Mouse (Mus musculus) hindbrain, postnatal 0 days (tissue): ENCODE results near the gene Rufy4. TPM values are rescaled to one million over a fixed set of nuclear protein-coding genes. Genes with fewer than 3 reads are reported as not detected.
"Not testable (repeated sequence)": the region's sequence is repeated elsewhere in the genome, so short reads cannot be mapped to it uniquely, and the experiment has no call there.

Experiments
- ATAC-seq: fragments of 200-750 bp; cut with Nextera tagmentation; 2 replicates; pipeline ENCODE4 v1.8.0; 2017; ENCODE audit warnings: mild to moderate bottlenecking, moderate TSS enrichment, moderate library complexity
- DNase-seq: peaks from one replicate; pipeline ENCODE4 v3.0.0-alpha.2; 2015; ENCODE audit warnings: low spot score
- H3K27ac ChIP-seq: fragments of 300-500 bp; sonication (generic); 2 replicates; pipeline ENCODE4 v1.5.1; 2014; ENCODE audit warnings: mild to moderate bottlenecking
- H3K27me3 ChIP-seq: fragments of 300-500 bp; sonication (generic); 2 replicates; pipeline ENCODE4 v1.6.1; 2014; ENCODE audit warnings: low read length, mixed read lengths; ENCODE audit not compliant: insufficient read depth
- H3K36me3 ChIP-seq: fragments of 300-500 bp; sonication (generic); 2 replicates; pipeline ENCODE4 v1.6.1; 2014; ENCODE audit warnings: low read length, mixed read lengths; ENCODE audit not compliant: insufficient read depth
- H3K4me1 ChIP-seq: fragments of 300-500 bp; sonication (generic); 2 replicates; pipeline ENCODE4 v1.6.1; 2014; ENCODE audit warnings: antibody characterized with exemption, low read length, mixed read lengths; ENCODE audit not compliant: insufficient read depth
- H3K4me2 ChIP-seq: fragments of 300-500 bp; sonication (generic); 2 replicates; pipeline ENCODE4 v1.6.1; 2014; ENCODE audit warnings: low read depth, mild to moderate bottlenecking, low read length, moderate library complexity, mixed read lengths
- H3K4me3 ChIP-seq: fragments of 300-500 bp; sonication (generic); 2 replicates; pipeline ENCODE4 v1.5.1; 2014; ENCODE audit warnings: low read length
- H3K9ac ChIP-seq: fragments of 300-500 bp; sonication (generic); replicated peaks from 2 replicates; pipeline ENCODE4 v1.6.1; 2014; ENCODE audit warnings: mild to moderate bottlenecking, low read length, moderate library complexity, mixed read lengths
- H3K9me3 ChIP-seq: fragments of 300-500 bp; sonication (generic); 2 replicates; pipeline ENCODE4 v1.6.1; 2016; ENCODE audit warnings: low read length, mixed read lengths
- CTCF ChIP-seq: IDR thresholded peaks from 2 replicates; pipeline ENCODE4 v1.5.1; 2016; ENCODE audit warnings: antibody characterized with exemption, control low read depth, low read depth
- WGBS: fragments of 180-500 bp; shearing (Covaris S2); extraction: QIAGEN DNeasy Blood & Tissue Kit; methylation state at CpG from one replicate; pipeline ENCODE4 v1.1.7; 2014; 5-methylcytosine and 5-hydroxymethylcytosine counted together
- polyA plus RNA-seq: library from polyadenylated mRNA; unstranded; fragments of >200 nt; fragmentation: Nextera tagmentation; extraction: Ambion mirVana; gene quantifications from 2 replicates; pipeline ENCODE4 v1.2.1, GENCODE M21; 2015
- total RNA-seq: library from RNA; depleted of rRNA; stranded (reverse); fragments of >200 nt; gene quantifications from 2 replicates; pipeline ENCODE4 v1.2.3, GENCODE M21; 2014

Rufy4 gene
- total and polyA plus RNA-seq, 2 experiments from 2014 or later = 0.10 TPM; not detected in 1

DNA sequence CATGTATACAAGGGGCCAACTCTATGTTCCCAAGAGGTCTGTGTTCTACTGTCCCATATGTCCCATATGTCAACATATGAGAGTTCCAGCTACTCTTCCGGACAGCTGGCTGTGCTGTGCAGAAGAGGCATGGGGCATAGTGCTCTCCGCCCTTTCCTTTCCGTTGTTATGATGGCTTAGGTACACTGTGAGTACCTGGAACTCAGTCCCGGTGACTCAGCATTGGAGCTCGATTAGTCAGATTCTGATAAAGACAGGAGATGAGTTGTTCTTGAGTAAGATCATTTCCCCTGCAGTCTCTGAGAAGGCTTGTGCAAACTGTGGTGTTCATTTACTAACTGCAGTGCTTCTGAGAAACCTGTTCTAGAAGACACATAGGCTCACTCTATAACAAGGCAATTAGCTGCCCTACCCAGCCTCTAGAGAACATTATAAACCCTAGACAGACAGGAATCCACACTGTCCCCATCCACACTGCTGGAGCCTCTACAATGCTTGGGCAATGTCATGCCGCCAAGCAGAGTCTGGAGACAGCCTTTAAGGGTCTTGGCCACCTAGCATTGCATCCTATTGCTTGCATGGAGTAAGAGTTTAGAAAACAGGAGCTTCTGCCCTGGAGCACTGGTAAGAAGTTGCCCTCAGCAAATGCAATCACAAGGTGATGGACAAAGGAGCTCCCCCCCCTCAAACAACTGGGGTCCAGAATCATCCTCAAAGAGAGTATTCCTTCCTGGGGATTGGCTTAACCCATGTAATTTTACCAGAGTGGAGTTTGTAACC lies 24.0 kb downstream of the Rufy4 start:
- H3K9me3 ChIP-seq = no peaks in the 10 kb centered on the region
- DNase-seq (no peak), ATAC-seq (no peak)
- no peak overlapping the region for H3K4me2 ChIP-seq
- no peaks in the 10 kb centered on the region for H3K27me3 ChIP-seq
- H3K9ac ChIP-seq = no peak overlapping the region
- H3K4me3 ChIP-seq = no peak overlapping the region
- no peak overlapping the region for H3K27ac ChIP-seq
- no peaks in the 10 kb centered on the region for H3K4me1 ChIP-seq
- H3K36me3 ChIP-seq = no peaks in the 10 kb centered on the region
- TF ChIP-seq CTCF = no peak
- WGBS = 87% methylated on average over 6 of the region's 6 CpGs

- no peaks in the 10 kb centered on the region for H3K36me3 ChIP-seq
- H3K9ac ChIP-seq = no peak overlapping the region
- no peak overlapping the region for H3K4me2 ChIP-seq
- no peak overlapping the region for H3K4me3 ChIP-seq
- no peaks in the 10 kb centered on the region for H3K4me1 ChIP-seq
- DNase-seq (no peak), ATAC-seq (no peak)
- TF ChIP-seq CTCF = no peak
- no peak overlapping the region for H3K27ac ChIP-seq
- no peaks in the 10 kb centered on the region for H3K27me3 ChIP-seq
- WGBS = 80% methylated on average over 3 of the region's 3 CpGs
- H3K9me3 ChIP-seq = no peaks in the 10 kb centered on the region
Observed at GRCm38 (mm10) chr1:74150101-74150500, 24.8 kb downstream of the Rufy4 start.

GRCm38 (mm10) chr1:74151091-74151490 lies 25.8 kb downstream of the Rufy4 start:
- H3K36me3 ChIP-seq = no peaks in the 10 kb centered on the region
- H3K27me3 ChIP-seq = no peaks in the 10 kb centered on the region
- H3K4me3 ChIP-seq = no peak overlapping the region
- no peak overlapping the region for H3K9ac ChIP-seq
- H3K27ac ChIP-seq = no peak overlapping the region
- DNase-seq (no peak), ATAC-seq (no peak)
- no peaks in the 10 kb centered on the region for H3K9me3 ChIP-seq
- no peak for TF ChIP-seq CTCF
- no peak overlapping the region for H3K4me2 ChIP-seq
- no peaks in the 10 kb centered on the region for H3K4me1 ChIP-seq
- 82% methylated on average over 3 of the region's 3 CpGs for WGBS

- DNase-seq = no peak
- ATAC-seq = no peak
- WGBS = 77% methylated on average over 8 of the region's 8 CpGs
- Histone ChIP-seq H3K4me2 (no peak within 1 kb of the TSS), H3K4me3 (no peak within 1 kb of the TSS), H3K36me3 (no peaks in the 10 kb centered on the region), H3K9ac (no peak within 1 kb of the TSS), H3K9me3 (no peaks in the 10 kb centered on the region), H3K27ac (no peak within 1 kb of the TSS), H3K27me3 (no peaks in the 10 kb centered on the region), H3K4me1 (no peaks in the 10 kb centered on the region)
- no peak for TF ChIP-seq CTCF
Observed at GRCm38 (mm10) chr1:74153461-74154184, 28.3 kb downstream of the Rufy4 start, which contains the start of gene Cxcr2. Gene Cxcr2 (plus strand): TSS chr1:74153989.

DNA sequence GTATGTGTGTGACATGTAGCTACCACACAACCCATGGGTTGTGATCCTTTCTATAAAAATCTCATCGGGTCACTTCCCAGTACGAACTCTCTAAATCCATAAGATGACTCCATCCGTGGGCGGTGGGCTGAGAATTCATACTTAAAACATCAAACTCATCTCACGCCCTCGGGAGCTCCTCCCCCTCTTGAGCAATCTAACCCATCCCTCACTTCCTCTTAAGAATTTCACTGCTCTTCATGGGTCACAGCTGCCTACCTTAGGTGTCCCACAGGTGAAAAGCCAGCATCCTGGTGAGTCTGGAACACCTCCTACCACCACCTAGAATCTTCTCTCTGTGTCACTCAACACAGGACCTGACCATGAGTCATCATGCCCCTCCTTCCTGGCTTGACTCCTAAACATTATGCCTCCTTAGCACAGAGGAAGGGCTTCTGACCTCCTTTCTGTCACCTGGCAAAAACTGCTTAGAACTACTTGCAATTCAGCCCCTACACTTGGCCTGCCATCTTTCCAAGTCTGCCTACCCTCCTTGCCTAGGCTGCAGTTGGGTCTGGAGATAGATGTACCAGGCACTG lies 30.2 kb downstream of the Rufy4 start:
- Histone ChIP-seq H3K4me2 (no peak overlapping the region), H3K9me3 (no peaks in the 10 kb centered on the region), H3K36me3 (no peaks in the 10 kb centered on the region), H3K27ac (no peak overlapping the region), H3K4me3 (no peak overlapping the region), H3K4me1 (no peaks in the 10 kb centered on the region), H3K27me3 (no peaks in the 10 kb centered on the region), H3K9ac (no peak overlapping the region)
- WGBS = 94% methylated on average over 6 of the region's 6 CpGs
- TF ChIP-seq CTCF = no peak
- no peak for DNase-seq
- ATAC-seq = no peak

GRCm38 (mm10) chr1:74156381-74156910 lies 31.1 kb downstream of the Rufy4 start:
- Histone ChIP-seq H3K27me3 (no peaks in the 10 kb centered on the region), H3K9ac (no peak overlapping the region), H3K9me3 (no peaks in the 10 kb centered on the region), H3K4me1 (no peaks in the 10 kb centered on the region), H3K27ac (no peak overlapping the region), H3K4me2 (no peak overlapping the region), H3K4me3 (no peak overlapping the region), H3K36me3 (no peaks in the 10 kb centered on the region)
- TF ChIP-seq CTCF = no peak
- ATAC-seq (no peak), DNase-seq (no peak)
- 67% methylated on average over 14 of the region's 14 CpGs for WGBS

DNA sequence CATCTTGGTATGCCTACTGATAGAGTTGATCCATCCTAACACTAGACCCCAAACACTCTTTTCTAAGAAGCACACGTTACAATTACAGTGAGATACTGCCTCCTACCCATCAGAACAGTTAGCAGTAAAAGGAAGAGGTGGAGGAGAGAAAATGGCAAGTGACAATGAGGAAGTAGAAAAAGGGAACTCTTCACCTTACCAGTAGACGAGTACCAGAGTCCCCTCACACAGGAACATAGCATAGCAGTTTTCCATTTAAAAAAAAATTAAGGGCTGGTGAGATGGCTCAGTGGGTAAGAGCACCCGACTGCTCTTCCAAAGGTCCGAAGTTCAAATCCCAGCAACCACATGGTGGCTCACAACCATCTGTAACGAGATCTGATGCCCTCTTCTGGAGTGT lies 34.3 kb downstream of the Rufy4 start:
- H3K27me3 ChIP-seq, H3K36me3 ChIP-seq, H3K27ac ChIP-seq, H3K9me3 ChIP-seq, H3K4me3 ChIP-seq, H3K9ac ChIP-seq, H3K4me2 ChIP-seq, H3K4me1 ChIP-seq, DNase-seq, ATAC-seq: not testable (repeated sequence)
- 88% methylated on average over 4 of the region's 5 CpGs for WGBS
